Mouse (Mus musculus) liver, postnatal 0 days (tissue): ENCODE measurements around the gene Phip.
A peak's percentile ranks its signal among the peaks of the same experiment; 100 is the strongest.

ENCODE experiments used
- CTCF ChIP-seq: sonication (generic); IDR thresholded peaks from 2 replicates; pipeline ENCODE4 v1.5.1; 2016; ENCODE audit warnings: antibody characterized with exemption, low read depth
- EP300 ChIP-seq: IDR thresholded peaks from 2 replicates; pipeline ENCODE4 v1.6.1; 2016; ENCODE audit warnings: antibody characterized with exemption, low read depth, mild to moderate bottlenecking

DNA sequence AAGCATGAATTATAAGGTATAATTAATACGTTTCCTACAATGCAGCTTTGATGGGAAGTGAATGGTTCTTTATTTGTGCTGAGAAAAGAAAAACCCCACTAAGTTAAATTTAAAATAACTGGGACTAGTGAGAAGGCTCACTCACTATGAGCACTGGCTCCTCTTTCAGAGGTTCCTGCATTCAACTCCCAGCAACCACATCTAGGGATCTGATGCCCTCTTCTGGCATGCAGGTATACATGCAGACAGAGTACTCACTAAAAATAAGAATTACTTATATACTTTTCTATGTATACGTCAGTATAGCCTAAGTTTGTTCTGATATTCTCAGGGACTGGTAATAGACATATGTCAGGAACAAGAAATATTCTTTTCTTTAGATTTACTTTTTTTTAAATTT lies 121.3 kb downstream of the Phip start:
- TF ChIP-seq CTCF (peak; percentile 54), EP300 (no peak)
